Mouse (Mus musculus) left cerebral cortex, postnatal 36 days (tissue): ENCODE measurements at regions not wholly inside any gene's neighbourhood (a gene's known extent, or its start where the extent isn't known, plus 50 kb on each side); places are given as distances from the start of the nearest gene placed in this dataset.

Experiments used
- DNase-seq, 2 experiments: peaks; one replicate each; pipeline ENCODE4 v3.0.0; 2021 to 2022; ENCODE audit warnings: low spot score in 2 of 2, mixed read lengths in 1 of 2
- intact Hi-C: fragments of 180-260 bp; cut with DNase I; formaldehyde crosslinking; loops from one replicate; pipeline ENCODE4 v1.15.1; 2025

GRCm38 (mm10) chr3:52821450-52821849 is 195.6 kb downstream of the Cog6 start:
- no peak for DNase-seq
- intact Hi-C loops: no loop called here

- intact Hi-C loops: no loop called here
- DNase-seq: no peak
Observed at GRCm38 (mm10) chr3:52818401-52818800, 198.6 kb downstream of the Cog6 start.

- DNase-seq: no peak
- intact Hi-C loops: no loop called here
Observed at GRCm38 (mm10) chr3:52817416-52817815, 199.6 kb downstream of the Cog6 start.

- intact Hi-C loops: no loop called here
- no peak for DNase-seq
Observed at GRCm38 (mm10) chr3:52815497-52815896, 201.5 kb downstream of the Cog6 start.

GRCm38 (mm10) chr3:52802324-52802723 is 214.7 kb downstream of the Cog6 start:
- intact Hi-C loops: no loop called here
- no peak for DNase-seq

GRCm38 (mm10) chr3:52801446-52801845 is 215.6 kb downstream of the Cog6 start:
- no peak for DNase-seq
- intact Hi-C loops: no loop called here

- intact Hi-C loops: no loop called here
- no peak for DNase-seq
Observed at GRCm38 (mm10) chr3:52800673-52801072, 216.4 kb downstream of the Cog6 start.

GRCm38 (mm10) chr3:52797801-52798200 is 219.2 kb downstream of the Cog6 start:
- intact Hi-C loops: no loop called here

GRCm38 (mm10) chr3:52797164-52797563 is 219.9 kb downstream of the Cog6 start:
- intact Hi-C loops: no loop called here
- DNase-seq: no peak

More at GRCm38 (mm10) chr3:52797801-52798200, 219.2 kb downstream of the Cog6 start:
- no peak for DNase-seq

GRCm38 (mm10) chr3:52794218-52794617 is 222.8 kb downstream of the Cog6 start:
- no peak for DNase-seq
- intact Hi-C loops: no loop called here

- intact Hi-C loops: no loop called here
- no peak for DNase-seq
Observed at GRCm38 (mm10) chr3:52792801-52793200, 224.2 kb downstream of the Cog6 start.

- DNase-seq: no peak
- intact Hi-C loops: no loop called here
Observed at GRCm38 (mm10) chr3:52792121-52792520, 224.9 kb downstream of the Cog6 start.

- DNase-seq: no peak
- intact Hi-C loops: no loop called here
Observed at GRCm38 (mm10) chr3:52790942-52791341, 226.1 kb downstream of the Cog6 start.

- DNase-seq: no peak
- intact Hi-C loops: no loop called here
Observed at GRCm38 (mm10) chr3:52787964-52788760, 228.9 kb downstream of the Cog6 start.

- no peak for DNase-seq
Observed at GRCm38 (mm10) chr3:52785595-52785994, 231.4 kb downstream of the Cog6 start.

GRCm38 (mm10) chr3:52784476-52784875 is 232.6 kb downstream of the Cog6 start:
- DNase-seq: no peak
- intact Hi-C loops: no loop called here

More at GRCm38 (mm10) chr3:52785595-52785994, 231.4 kb downstream of the Cog6 start:
- intact Hi-C loops: no loop called here

GRCm38 (mm10) chr3:52782576-52782975 is 234.5 kb downstream of the Cog6 start:
- intact Hi-C loops: no loop called here
- DNase-seq: no peak

- DNase-seq: no peak
- intact Hi-C loops: no loop called here
Observed at GRCm38 (mm10) chr3:52781521-52781920, 235.5 kb downstream of the Cog6 start.

- DNase-seq: no peak
- intact Hi-C loops: no loop called here
Observed at GRCm38 (mm10) chr3:52780356-52780755, 236.7 kb downstream of the Cog6 start.

GRCm38 (mm10) chr3:52775875-52776274 is 241.2 kb downstream of the Cog6 start:
- DNase-seq: no peak
- intact Hi-C loops: no loop called here

- no peak for DNase-seq
- intact Hi-C loops: no loop called here
Observed at GRCm38 (mm10) chr3:52775156-52775555, 241.9 kb downstream of the Cog6 start.

- intact Hi-C loops: no loop called here
- DNase-seq: no peak
Observed at GRCm38 (mm10) chr3:52774734-52775133, 242.3 kb downstream of the Cog6 start.
